Mouse (Mus musculus) CH12.LX (cell line): ENCODE measurements around the gene Trio. TPM values are rescaled to one million over a fixed set of nuclear protein-coding genes. Genes with fewer than 3 reads are reported as not detected.

Source experiments
- DNase-seq: peaks from one replicate; pipeline ENCODE4 v3.0.0-alpha.2; 2013; ENCODE audit errors: extremely low read depth
- H3K27ac ChIP-seq: 2 replicates; pipeline ENCODE4 v1.5.1; 2012; ENCODE audit warnings: low read depth, mild to moderate bottlenecking, control low read depth, moderate library complexity; ENCODE audit not compliant: insufficient read depth
- H3K27me3 ChIP-seq: replicated peaks from 2 replicates; pipeline ENCODE3; 2012; ENCODE audit warnings: inconsistent platforms
- H3K36me3 ChIP-seq, 2 experiments: replicated peaks in 1 of 2; 2 replicates each; pipeline versions ENCODE3 to v1.6.1; 2012; ENCODE audit warnings: inconsistent platforms in 1 of 2, low read length in 1 of 2, mild to moderate bottlenecking in 1 of 2, mixed read lengths in 1 of 2, moderate library complexity in 1 of 2; ENCODE audit not compliant: control insufficient read depth in 1 of 2, insufficient read depth in 1 of 2
- H3K4me1 ChIP-seq, 2 experiments: 2 replicates each; pipeline ENCODE4 v1.6.1; 2012; ENCODE audit warnings: inconsistent platforms in 1 of 2, moderate library complexity in 1 of 2; ENCODE audit not compliant: insufficient read depth in 2 of 2, control insufficient read depth in 1 of 2
- H3K4me2 ChIP-seq: 2 replicates; pipeline ENCODE4 v1.6.1; 2012; ENCODE audit warnings: low read depth, mild to moderate bottlenecking, control low read depth; ENCODE audit not compliant: poor library complexity, insufficient read depth, severe bottlenecking
- H3K4me3 ChIP-seq, 3 experiments: fragments of 150-350 bp in 1 of 3; sonication (generic) in 1 of 3; replicated peaks in 1 of 3; 2 replicates each; pipeline versions ENCODE3 to v1.5.1; 2011 to 2012; ENCODE audit warnings: low read depth in 2 of 3, low read length in 2 of 3, mild to moderate bottlenecking in 2 of 3, moderate library complexity in 2 of 3, control low read depth in 1 of 3, improper control_type of control experiment in 1 of 3, inconsistent platforms in 1 of 3, mixed read lengths in 1 of 3; ENCODE audit not compliant: poor library complexity in 1 of 3
- H3K79me2 ChIP-seq: replicated peaks from 2 replicates; pipeline ENCODE4 v1.6.1; 2012; ENCODE audit warnings: mild to moderate bottlenecking, moderate library complexity; ENCODE audit not compliant: control insufficient read depth, poor library complexity, insufficient read depth, severe bottlenecking; ENCODE audit errors: extremely low read depth
- H3K9ac ChIP-seq: 2 replicates; pipeline ENCODE4 v1.6.1; 2012; ENCODE audit warnings: low read depth, mild to moderate bottlenecking, control low read depth, moderate library complexity; ENCODE audit not compliant: insufficient read depth
- H3K9me3 ChIP-seq: replicated peaks from 2 replicates; pipeline ENCODE3; 2012; ENCODE audit warnings: low read length, inconsistent platforms, mixed read lengths
- BHLHE40 ChIP-seq: IDR thresholded peaks from 2 replicates; pipeline ENCODE4 v1.6.1; 2011; ENCODE audit warnings: mild to moderate bottlenecking, low read depth, low read length, improper control_type of control experiment
- CHD1 ChIP-seq: IDR thresholded peaks from 2 replicates; pipeline ENCODE4 v1.6.1; 2012; ENCODE audit warnings: low read depth, low read length, improper control_type of control experiment, inconsistent platforms
- CHD2 ChIP-seq: IDR thresholded peaks from 2 replicates; pipeline ENCODE4 v1.6.1; 2011; ENCODE audit warnings: low read length, improper control_type of control experiment
- CTCF ChIP-seq, 2 experiments: IDR thresholded peaks in 1 of 2; conservative IDR thresholded peaks in 1 of 2; 2 replicates each; pipeline ENCODE4 v1.5.1; 2011 to 2012; ENCODE audit warnings: low read depth in 2 of 2, low read length in 2 of 2, improper control_type of control experiment in 1 of 2, inconsistent platforms in 1 of 2, mild to moderate bottlenecking in 1 of 2, moderate library complexity in 1 of 2
- E2F4 ChIP-seq: IDR thresholded peaks from 2 replicates; pipeline ENCODE4 v1.6.1; 2011; ENCODE audit warnings: low read depth, low read length, improper control_type of control experiment; ENCODE audit not compliant: insufficient replicate concordance
- ELF1 ChIP-seq: IDR thresholded peaks from 2 replicates; pipeline ENCODE4 v1.6.1; 2014; ENCODE audit warnings: low read depth, mild to moderate bottlenecking, inconsistent platforms, low read length, improper control_type of control experiment
- EP300 ChIP-seq: IDR thresholded peaks from 2 replicates; pipeline ENCODE4 v1.6.1; 2011; ENCODE audit warnings: low read length, improper control_type of control experiment
- ETS1 ChIP-seq: conservative IDR thresholded peaks from 2 replicates; pipeline ENCODE4 v1.6.1; 2012; ENCODE audit warnings: low read depth, mild to moderate bottlenecking, inconsistent platforms, low read length, improper control_type of control experiment, moderate library complexity
- GABPA ChIP-seq: IDR thresholded peaks from 2 replicates; pipeline ENCODE4 v1.6.1; 2012; ENCODE audit warnings: low read depth, low read length, improper control_type of control experiment, inconsistent platforms; ENCODE audit not compliant: insufficient replicate concordance
- HCFC1 ChIP-seq: IDR thresholded peaks from 2 replicates; pipeline ENCODE4 v1.6.1; 2012; ENCODE audit warnings: low read depth, mild to moderate bottlenecking, inconsistent platforms, low read length, improper control_type of control experiment
- IRF4 ChIP-seq: IDR thresholded peaks from 2 replicates; pipeline ENCODE4 v1.6.1; 2014; ENCODE audit warnings: low read depth, mild to moderate bottlenecking, inconsistent platforms, low read length, improper control_type of control experiment
- JUN ChIP-seq: IDR thresholded peaks from 2 replicates; pipeline ENCODE4 v1.6.1; 2011; ENCODE audit warnings: low read depth, mild to moderate bottlenecking, low read length, improper control_type of control experiment, moderate library complexity; ENCODE audit not compliant: insufficient read depth
- JUND ChIP-seq: conservative IDR thresholded peaks from 2 replicates; pipeline ENCODE4 v1.6.1; 2011; ENCODE audit warnings: low read depth, low read length, improper control_type of control experiment
- KAT2A ChIP-seq: IDR thresholded peaks from 2 replicates; pipeline ENCODE4 v1.6.1; 2012; ENCODE audit warnings: low read length, improper control_type of control experiment, inconsistent platforms; ENCODE audit not compliant: insufficient replicate concordance
- MAFK ChIP-seq: IDR thresholded peaks from 2 replicates; pipeline ENCODE4 v1.6.1; 2011; ENCODE audit warnings: low read length, improper control_type of control experiment; ENCODE audit not compliant: insufficient replicate concordance
- MAX ChIP-seq: IDR thresholded peaks from 2 replicates; pipeline ENCODE4 v1.6.1; 2011; ENCODE audit warnings: low read length, improper control_type of control experiment
- MAZ ChIP-seq: IDR thresholded peaks from 2 replicates; pipeline ENCODE4 v1.6.1; 2012; ENCODE audit warnings: low read depth, mild to moderate bottlenecking, inconsistent platforms, low read length, improper control_type of control experiment, moderate library complexity
- MEF2A ChIP-seq: IDR thresholded peaks from 2 replicates; pipeline ENCODE4 v1.6.1; 2014; ENCODE audit warnings: low read depth, mild to moderate bottlenecking, inconsistent platforms, low read length, improper control_type of control experiment, borderline replicate concordance
- MXI1 ChIP-seq: IDR thresholded peaks from 2 replicates; pipeline ENCODE4 v1.6.1; 2011; ENCODE audit warnings: mild to moderate bottlenecking, low read depth, low read length, improper control_type of control experiment
- MYC ChIP-seq: IDR thresholded peaks from 2 replicates; pipeline ENCODE4 v1.6.1; 2011; ENCODE audit warnings: low read depth, mild to moderate bottlenecking, improper control_type of control experiment, low read length
- NELFE ChIP-seq: IDR thresholded peaks from 2 replicates; pipeline ENCODE4 v1.6.1; 2011; ENCODE audit warnings: low read depth, low read length, improper control_type of control experiment
- NRF1 ChIP-seq: IDR thresholded peaks from 2 replicates; pipeline ENCODE4 v1.6.1; 2014; ENCODE audit warnings: low read depth, mild to moderate bottlenecking, inconsistent platforms, low read length, improper control_type of control experiment, moderate library complexity
- PAX5 ChIP-seq: IDR thresholded peaks from 2 replicates; pipeline ENCODE4 v1.6.1; 2012; ENCODE audit warnings: low read length, inconsistent platforms, mixed read lengths
- POLR2A ChIP-seq: IDR thresholded peaks from 2 replicates; pipeline ENCODE4 v1.6.1; 2011; ENCODE audit warnings: low read depth, mild to moderate bottlenecking, improper control_type of control experiment, low read length
- POLR2AphosphoS2 ChIP-seq: IDR thresholded peaks from 2 replicates; pipeline ENCODE4 v1.6.1; 2011; ENCODE audit warnings: low read depth, low read length, improper control_type of control experiment
- RAD21 ChIP-seq: IDR thresholded peaks from 2 replicates; pipeline ENCODE4 v1.6.1; 2011; ENCODE audit warnings: low read depth, mild to moderate bottlenecking, low read length, improper control_type of control experiment, moderate library complexity
- RCOR1 ChIP-seq: conservative IDR thresholded peaks from 2 replicates; pipeline ENCODE4 v1.6.1; 2012; ENCODE audit warnings: low read depth, mild to moderate bottlenecking, inconsistent platforms, low read length, improper control_type of control experiment
- SIN3A ChIP-seq: IDR thresholded peaks from 2 replicates; pipeline ENCODE4 v1.6.1; 2012; ENCODE audit warnings: low read length, improper control_type of control experiment, inconsistent platforms
- SMC3 ChIP-seq: IDR thresholded peaks from 2 replicates; pipeline ENCODE4 v1.6.1; 2011; ENCODE audit warnings: low read depth, low read length, improper control_type of control experiment
- TBP ChIP-seq: conservative IDR thresholded peaks from 2 replicates; pipeline ENCODE4 v1.6.1; 2011; ENCODE audit warnings: low read depth, low read length, improper control_type of control experiment
- TCF12 ChIP-seq: IDR thresholded peaks from 2 replicates; pipeline ENCODE4 v1.6.1; 2014; ENCODE audit warnings: low read depth, mild to moderate bottlenecking, inconsistent platforms, low read length, improper control_type of control experiment
- UBTF ChIP-seq: IDR thresholded peaks from 2 replicates; pipeline ENCODE4 v1.6.1; 2012; ENCODE audit warnings: low read depth, mild to moderate bottlenecking, inconsistent platforms, low read length, improper control_type of control experiment, moderate library complexity
- USF1 ChIP-seq: IDR thresholded peaks from 2 replicates; pipeline ENCODE4 v1.6.1; 2014; ENCODE audit warnings: low read depth, mild to moderate bottlenecking, inconsistent platforms, low read length, improper control_type of control experiment
- USF2 ChIP-seq: conservative IDR thresholded peaks from 2 replicates; pipeline ENCODE4 v1.6.1; 2011; ENCODE audit warnings: low read depth, low read length, improper control_type of control experiment
- ZC3H11A ChIP-seq: IDR thresholded peaks from 2 replicates; pipeline ENCODE4 v1.6.1; 2012; ENCODE audit warnings: low read depth, mild to moderate bottlenecking, inconsistent platforms, low read length, improper control_type of control experiment
- ZKSCAN1 ChIP-seq: IDR thresholded peaks from 2 replicates; pipeline ENCODE4 v1.6.1; 2012; ENCODE audit warnings: low read depth, inconsistent platforms, low read length, improper control_type of control experiment, borderline replicate concordance
- ZMIZ1 ChIP-seq: IDR thresholded peaks from 2 replicates; pipeline ENCODE4 v1.6.1; 2012; ENCODE audit warnings: low read depth, mild to moderate bottlenecking, inconsistent platforms, low read length, improper control_type of control experiment
- ZNF384 ChIP-seq: IDR thresholded peaks from 2 replicates; pipeline ENCODE4 v1.6.1; 2012; ENCODE audit warnings: low read depth, low read length, improper control_type of control experiment, inconsistent platforms
- dilution Hi-C: fragments of 300-500 bp; cut with MboI; formaldehyde crosslinking; loops from 2 replicates; pipeline ENCODE4 v1.14.3; 2020; ENCODE audit warnings: low sequenced_read_pairs; ENCODE audit not compliant: extremely low pct_unique_long_range_greater_than_20kb, extremely low pct_ligation_motif_present
- in situ Hi-C: fragments of 300-500 bp; cut with MboI; formaldehyde crosslinking; loops from 3 replicates; pipeline ENCODE4 v1.14.3; 2019; ENCODE audit warnings: low sequenced_read_pairs, low pct_ligation_motif_present, low pct_unique_long_range_greater_than_20kb, mixed read lengths
- polyA plus RNA-seq: library from polyadenylated mRNA; unstranded; fragments of >175 nt; gene quantifications from 2 replicates; pipeline ENCODE4 v1.2.1, GENCODE M21; 2012; ENCODE audit warnings: low read depth; ENCODE audit not compliant: insufficient read length
- total RNA-seq, 2 experiments: library from RNA; depleted of rRNA; stranded (reverse); fragments of 300-350 nt in 1 of 2; fragments of >200 nt in 1 of 2; gene quantifications; 2 replicates each; pipeline ENCODE4 v1.2.3; 2012 to 2014

The Trio gene
- total and polyA plus RNA-seq, 3 experiments = 3.9 to 17.5 (median 4.3) TPM

DNA sequence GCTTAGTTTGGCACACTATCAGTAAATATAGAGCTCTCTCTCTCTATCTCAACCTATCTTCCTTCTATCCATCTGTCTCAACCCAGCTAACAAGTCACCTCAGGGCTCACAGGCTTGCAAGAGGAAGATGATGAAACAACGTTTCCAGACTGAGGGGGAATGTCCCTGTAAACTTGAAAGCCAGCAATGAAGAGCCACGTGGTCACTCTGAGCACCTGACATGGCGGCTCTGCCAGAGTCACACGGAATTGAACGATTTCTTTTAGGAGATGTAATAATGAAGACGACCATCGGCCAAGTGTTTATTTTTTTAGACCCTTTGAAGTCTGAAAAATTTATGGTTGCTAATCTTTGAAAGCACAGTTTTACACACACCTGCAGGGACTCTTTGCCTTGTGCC is 251.2 kb downstream of the Trio start:
- peak; percentile 86 for DNase-seq
- Histone ChIP-seq H3K9me3 (peaks cover 7% of the 10 kb centered on the region), H3K4me3 (no peak overlapping the region), H3K4me2 (no peak overlapping the region), H3K36me3 (peaks cover 0 to 17% of the 10 kb centered on the region in 2 experiments), H3K4me1 (peaks cover 16 to 90% of the 10 kb centered on the region in 2 experiments), H3K79me2 (no peaks in the 10 kb centered on the region), H3K9ac (no peak overlapping the region), H3K27ac (peak overlapping the region; percentile 47; the same call in 1 of the 2 replicates), H3K27me3 (no peaks in the 10 kb centered on the region)
- in situ Hi-C loops (no loop called here), dilution Hi-C loops (no loop called here)
- 0 out of 2 replicates have a peak, but pooled peaks have one; percentile 25 for TF ChIP-seq NELFE
- peak; percentile 27; the same call in 1 of the 2 replicates for TF ChIP-seq TCF12
- peak; percentile 39; the same call in 1 of the 2 replicates for TF ChIP-seq MXI1
- no peak for TF ChIP-seq CTCF (conservative IDR thresholded peaks at IDR 0.05 in 1 of 2, IDR thresholded peaks at IDR 0.05 in 1 of 2; ENCODE audit: low read depth in 2 of 2, low read length in 2 of 2)
- TF ChIP-seq TBP = no peak
- no peak for TF ChIP-seq NRF1
- peak; percentile 64 for TF ChIP-seq ETS1
- TF ChIP-seq KAT2A = 0 out of 2 replicates have a peak, but pooled peaks have one; percentile 28
- peak; percentile 70 for TF ChIP-seq USF1
- TF ChIP-seq SIN3A = 0 out of 2 replicates have a peak, but pooled peaks have one; percentile 33
- TF ChIP-seq EP300 = no peak
- TF ChIP-seq POLR2AphosphoS2 = no peak
- TF ChIP-seq CHD1 = no peak
- no peak for TF ChIP-seq JUND
- no peak for TF ChIP-seq E2F4
- no peak for TF ChIP-seq ZKSCAN1
- TF ChIP-seq PAX5 = no peak
- TF ChIP-seq ZNF384 = no peak
- TF ChIP-seq RAD21 = no peak
- peak; percentile 45; the same call in 1 of the 2 replicates for TF ChIP-seq MEF2A
- TF ChIP-seq RCOR1 = no peak
- peak; percentile 36; the same call in 1 of the 2 replicates for TF ChIP-seq ZMIZ1
- peak; percentile 77; the same call in 1 of the 2 replicates for TF ChIP-seq MYC
- no peak for TF ChIP-seq MAZ
- no peak for TF ChIP-seq SMC3
- no peak for TF ChIP-seq BHLHE40
- no peak for TF ChIP-seq POLR2A
- no peak for TF ChIP-seq JUN
- TF ChIP-seq IRF4 = peak; percentile 15; the same call in 1 of the 2 replicates
- TF ChIP-seq USF2 = no peak; the same call in 1 of the 2 replicates
- no peak for TF ChIP-seq ELF1
- no peak for TF ChIP-seq MAFK
- peak; percentile 31; the same call in 1 of the 2 replicates for TF ChIP-seq HCFC1
- peak; percentile 94 for TF ChIP-seq MAX
- TF ChIP-seq ZC3H11A = no peak
- no peak for TF ChIP-seq GABPA
- no peak for TF ChIP-seq CHD2
- no peak for TF ChIP-seq UBTF
